Mouse (Mus musculus): ENCODE measurements around the gene Sec11a. TPM values are rescaled to one million over a fixed set of nuclear protein-coding genes. Genes with fewer than 3 reads are reported as not detected.
"Not testable (repeated sequence)": the region's sequence is repeated elsewhere in the genome, so short reads cannot be mapped to it uniquely, and the experiment has no call there.

Gene Sec11a
- 10 to 100 TPM; 71.6 to 77.3 TPM for total RNA-seq (2021)
- long read RNA-seq, experiment 1, transcript Sec11a-201 (6 exons, 1,345 nt), result major isoform, 57 of 59 reads
- long read RNA-seq, experiment 1, partial matches to known transcripts, result 0 of 59 reads
- long read RNA-seq, experiment 1, other reads (novel, unspliced or antisense), result 1 of 59 reads
- long read RNA-seq, experiment 2, transcript Sec11a-201 (6 exons, 1,345 nt), result major isoform, 46 of 52 reads
- long read RNA-seq, experiment 2, partial matches to known transcripts, result 0 of 52 reads
- long read RNA-seq, experiment 2, other reads (novel, unspliced or antisense), result 5 of 52 reads

DNA sequence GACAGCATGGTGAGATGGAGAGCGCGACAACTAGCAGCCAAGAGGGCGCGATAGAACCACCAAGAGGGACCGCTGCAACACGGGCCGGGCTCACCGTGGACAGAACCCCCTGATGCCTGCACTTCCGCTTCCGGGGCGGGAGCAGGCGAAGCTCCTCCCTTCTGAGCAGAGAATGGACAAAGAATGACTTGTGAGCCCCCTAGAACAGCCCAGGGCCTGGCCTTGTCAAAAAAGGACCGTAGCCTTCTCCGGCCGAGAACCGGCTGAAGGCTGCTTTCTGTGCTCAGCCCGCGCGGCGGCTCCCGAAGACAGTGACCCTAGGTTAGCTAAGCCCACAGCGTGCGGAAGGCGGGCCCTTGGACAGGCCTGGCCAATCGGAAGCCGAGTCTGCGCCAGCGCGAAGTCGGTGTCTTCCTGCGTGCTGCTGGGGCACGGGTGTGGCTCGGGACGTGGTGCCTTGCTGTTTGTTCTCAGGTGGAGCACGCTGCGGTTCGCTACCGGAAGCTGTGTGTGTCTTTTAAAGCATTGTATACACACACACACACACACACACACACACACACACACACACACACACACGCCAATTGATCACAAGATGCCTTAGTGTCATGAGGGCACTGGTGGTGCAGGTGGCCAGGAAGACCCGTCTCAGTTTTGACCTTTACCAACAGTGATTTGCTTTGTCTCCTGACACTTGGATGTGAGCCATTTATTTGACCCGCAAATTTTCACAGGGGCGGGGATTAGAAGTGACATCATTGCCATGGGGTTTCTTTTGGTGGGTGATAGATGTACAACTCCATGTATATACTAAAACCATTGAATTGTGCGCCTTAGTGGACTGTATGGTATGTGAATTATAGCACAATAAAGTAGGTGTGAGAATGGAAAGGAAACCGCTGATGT is at the start of gene Sec11a:
Gene Sec11a (minus strand): TSS at position 336 of the 906 bp plus-strand sequence.
- peak; percentile 80 to 93 for DNase-seq (ENCODE audit: low spot score in 2 of 2)

GRCm38 (mm10) chr7:80995266-80996146 is 47.9 kb upstream of the Sec11a start:
- no peak for DNase-seq (ENCODE audit: low spot score in 2 of 2)

DNA sequence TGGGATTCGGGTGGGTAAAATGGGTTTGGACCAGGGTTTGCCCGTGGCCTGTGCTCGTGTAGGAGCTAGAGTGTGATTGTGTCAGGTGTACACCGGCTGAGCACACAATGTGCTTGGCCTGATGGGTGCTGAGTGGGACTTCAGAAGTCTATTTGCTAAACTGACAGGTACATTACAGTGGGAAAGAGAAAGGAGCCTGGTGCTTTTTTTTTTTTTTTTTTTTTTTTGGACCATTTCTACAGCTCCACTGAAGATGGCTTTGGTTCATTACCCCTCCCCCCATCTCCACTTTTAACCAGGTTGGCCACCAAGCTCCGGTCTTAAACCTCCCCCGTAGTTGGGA is 47.1 kb upstream of the Sec11a start:
- no peak for DNase-seq (ENCODE audit: low spot score in 2 of 2)

DNA sequence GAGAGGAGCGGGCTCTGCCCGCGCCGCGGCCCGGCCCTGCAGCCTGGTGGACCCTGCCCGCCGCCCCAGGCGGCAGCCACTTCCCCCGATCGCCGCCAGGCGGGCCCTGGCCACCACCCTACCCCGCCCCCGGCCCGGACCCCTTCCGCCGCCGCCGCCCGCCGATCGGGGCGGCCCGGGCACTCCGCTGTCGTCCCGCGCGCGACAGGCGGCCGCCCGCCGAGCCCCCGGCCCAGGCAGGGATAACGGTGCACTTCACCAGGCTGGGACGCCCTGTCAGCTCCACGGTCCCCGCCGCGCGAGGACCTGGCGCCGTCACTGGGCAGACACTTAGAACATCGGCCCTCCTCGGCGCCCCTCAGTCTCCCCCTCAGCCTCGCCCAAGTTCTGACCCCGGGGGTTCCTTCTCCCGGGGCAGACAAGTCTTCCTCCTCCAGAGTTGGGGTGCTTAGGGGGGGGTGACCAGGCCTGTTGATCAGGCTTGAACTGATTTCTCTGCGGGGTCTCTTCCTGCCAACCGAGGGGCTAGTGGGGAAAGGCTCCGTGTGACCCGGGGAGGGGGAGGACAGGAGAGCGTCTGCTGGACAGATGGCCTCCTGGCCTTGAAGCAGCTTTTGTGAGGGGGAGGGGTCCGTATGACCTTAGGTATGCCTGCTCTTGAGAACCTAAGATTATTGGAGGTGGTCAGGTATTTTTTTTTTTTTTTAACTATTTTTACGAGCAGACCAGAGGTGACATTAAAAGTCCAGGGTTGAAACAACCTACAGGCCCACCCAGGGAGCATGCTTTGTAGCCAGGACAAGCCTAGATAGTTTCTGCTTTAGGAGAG is 46.5 kb upstream of the Sec11a start:
- peak; percentile 53 to 72 for DNase-seq (ENCODE audit: low spot score in 2 of 2)

DNA sequence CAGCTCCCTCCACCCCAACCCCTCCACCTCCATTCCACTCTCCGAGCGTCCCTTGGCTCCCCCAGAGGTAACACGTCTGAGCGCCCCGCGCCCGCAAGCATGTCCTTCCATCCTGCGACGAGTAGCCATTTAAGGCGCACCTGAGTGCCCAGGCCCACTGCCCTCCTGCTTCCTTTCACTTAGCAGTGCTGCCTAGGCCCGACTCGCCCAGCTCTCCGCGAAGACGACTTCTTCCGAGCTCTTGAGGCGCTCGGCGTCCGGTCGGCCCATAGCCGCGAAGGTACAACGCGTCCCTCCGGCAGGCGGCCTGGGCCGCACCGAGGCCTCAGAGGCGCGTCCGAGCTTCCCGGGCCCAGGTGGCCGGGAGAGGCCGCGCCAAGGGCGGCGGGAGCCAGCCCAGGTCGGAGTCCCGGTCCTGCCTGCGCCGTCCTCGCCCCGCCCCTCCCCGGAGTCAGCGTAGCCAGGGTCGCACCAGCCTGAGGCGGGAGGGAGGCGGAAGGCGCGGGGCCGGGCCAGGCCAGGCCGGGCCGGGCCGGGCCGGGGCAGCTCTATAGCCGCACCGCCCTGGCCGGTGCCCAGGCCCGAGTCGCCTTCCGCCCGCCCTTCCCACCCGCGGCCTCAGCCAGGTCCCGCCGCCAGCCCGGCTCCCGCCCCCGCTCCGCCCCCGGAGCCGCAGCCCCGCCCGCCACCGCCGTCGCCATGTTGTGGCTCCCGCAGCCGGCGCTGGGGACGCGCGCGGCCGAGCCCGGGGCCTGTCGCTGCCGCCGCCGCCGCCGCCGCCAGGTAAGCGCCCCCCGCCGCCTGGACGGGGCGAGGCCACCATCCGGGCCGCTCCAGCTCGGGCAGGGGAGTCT is 45.6 kb upstream of the Sec11a start, which contains the start of gene Zfp592:
Gene Zfp592 (plus strand): TSS at position 702 of the 854 bp plus-strand sequence.
- DNase-seq (ENCODE audit: low spot score in 2 of 2), result peak; percentile 86 to 90

DNA sequence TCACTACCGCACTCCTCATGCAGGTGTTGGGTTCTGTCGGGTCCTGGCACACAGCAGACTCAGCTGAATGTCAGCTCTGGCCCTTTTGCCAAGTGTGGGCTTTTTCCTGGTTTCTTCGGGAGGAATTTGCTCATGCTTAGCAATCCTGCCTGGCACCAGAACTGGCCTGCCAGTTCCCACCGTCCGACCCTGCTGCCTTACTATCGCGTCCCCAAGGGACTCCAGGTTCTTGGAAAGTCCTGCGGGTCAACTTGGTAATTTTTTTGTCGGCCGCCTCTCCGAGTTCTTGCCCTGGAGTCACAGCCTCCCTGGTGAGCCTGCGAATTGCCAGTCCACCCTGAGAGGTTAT is 45.0 kb upstream of the Sec11a start:
- DNase-seq (ENCODE audit: low spot score in 2 of 2), result peak; percentile 19 to 36

- DNase-seq (ENCODE audit: low spot score in 2 of 2), result no peak
These were observed 44.5 kb upstream of the Sec11a start for GRCm38 (mm10) chr7:80992063-80992462.

- DNase-seq (ENCODE audit: low spot score in 2 of 2), result no peak
These were observed 44.0 kb upstream of the Sec11a start for GRCm38 (mm10) chr7:80991589-80991988.

GRCm38 (mm10) chr7:80990276-80990675 is 42.7 kb upstream of the Sec11a start:
- DNase-seq (ENCODE audit: low spot score in 2 of 2), result no peak

DNA sequence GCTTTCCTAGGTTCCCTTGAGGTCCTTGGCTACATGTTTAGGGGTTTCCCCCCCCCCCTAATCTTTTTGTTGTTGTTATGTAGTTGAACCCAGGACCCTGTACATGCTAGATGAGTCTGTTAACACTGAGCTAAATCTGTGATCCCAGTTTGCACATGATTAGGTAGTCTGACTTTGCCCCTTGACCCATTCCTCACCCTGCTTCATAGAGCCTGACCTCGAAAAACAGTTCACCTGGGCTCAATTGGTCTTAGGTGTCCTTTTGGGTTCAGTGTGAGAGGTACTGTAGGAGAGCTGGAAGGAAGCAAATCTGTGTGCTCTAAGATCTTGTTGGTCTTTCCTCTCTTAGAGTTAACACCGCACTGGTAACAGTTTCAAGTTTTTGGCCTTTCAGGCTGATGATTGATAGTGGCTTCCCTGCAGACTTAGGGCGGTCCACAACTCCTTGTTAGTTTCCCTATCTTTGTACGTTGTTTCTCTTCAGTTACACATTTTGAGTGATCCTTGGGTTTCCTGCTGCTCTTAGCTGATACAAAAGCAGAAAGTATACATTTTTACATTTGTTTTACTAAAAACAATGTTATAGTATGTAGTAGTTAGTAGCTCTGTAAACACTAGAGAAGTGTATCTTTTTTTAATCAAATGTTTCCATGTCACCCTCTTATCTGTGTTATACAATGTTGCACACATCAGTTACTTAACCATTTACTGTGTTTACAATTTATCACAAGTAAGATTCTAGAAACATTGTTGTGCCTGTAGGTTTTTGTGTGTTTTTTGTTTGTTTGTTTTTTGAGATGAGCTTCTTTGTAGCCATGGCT is 40.4 kb upstream of the Sec11a start:
- DNase-seq (ENCODE audit: low spot score in 2 of 2), result no peak

GRCm38 (mm10) chr7:80986458-80987187 is 39.0 kb upstream of the Sec11a start:
- no peak for DNase-seq (ENCODE audit: low spot score in 2 of 2)

GRCm38 (mm10) chr7:80980566-80980965 is 33.0 kb upstream of the Sec11a start:
- DNase-seq (ENCODE audit: low spot score in 2 of 2), result no peak

DNA sequence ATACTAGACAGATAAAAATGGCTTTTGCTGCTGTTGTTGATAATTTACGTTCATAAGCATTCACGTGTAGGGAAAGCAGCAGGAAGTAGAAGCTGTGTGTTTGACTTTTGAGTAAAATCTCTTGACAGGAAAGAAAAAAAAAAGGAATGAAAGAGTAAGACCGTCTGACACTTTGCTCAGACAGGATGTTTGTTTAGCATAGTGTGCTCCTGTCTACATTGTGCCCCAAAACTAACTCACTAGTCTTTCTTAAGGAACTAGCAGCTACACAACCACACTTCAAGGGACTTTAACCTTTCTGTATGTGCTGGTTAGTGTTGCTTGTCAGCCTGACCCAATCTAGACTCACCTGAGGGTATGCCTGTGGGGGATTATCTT is 26.0 kb upstream of the Sec11a start:
- not testable (repeated sequence) for DNase-seq (ENCODE audit: low spot score in 2 of 2)

GRCm38 (mm10) chr7:80972920-80973637 is 25.5 kb upstream of the Sec11a start:
- not testable (repeated sequence) for DNase-seq (ENCODE audit: low spot score in 2 of 2)

DNA sequence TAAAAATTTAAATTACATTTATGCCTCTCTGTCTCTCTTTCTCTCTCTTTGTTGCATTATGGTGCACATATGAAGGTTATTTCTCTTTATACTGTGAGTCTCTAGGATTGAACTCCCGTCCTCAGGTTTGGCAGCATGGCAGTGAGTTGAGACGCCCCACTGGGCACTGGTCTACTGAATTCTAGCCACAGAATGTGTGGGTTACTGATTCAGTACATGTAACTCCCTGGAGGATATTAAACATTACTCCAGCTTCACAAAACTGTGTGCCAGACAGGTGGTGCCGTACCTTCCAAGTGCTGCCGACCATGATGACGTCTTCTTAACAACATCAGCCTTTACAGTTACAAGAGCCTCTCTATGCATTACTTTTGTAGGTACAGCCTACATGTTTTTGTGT is 24.5 kb upstream of the Sec11a start:
- no peak for DNase-seq (ENCODE audit: low spot score in 2 of 2)

DNA sequence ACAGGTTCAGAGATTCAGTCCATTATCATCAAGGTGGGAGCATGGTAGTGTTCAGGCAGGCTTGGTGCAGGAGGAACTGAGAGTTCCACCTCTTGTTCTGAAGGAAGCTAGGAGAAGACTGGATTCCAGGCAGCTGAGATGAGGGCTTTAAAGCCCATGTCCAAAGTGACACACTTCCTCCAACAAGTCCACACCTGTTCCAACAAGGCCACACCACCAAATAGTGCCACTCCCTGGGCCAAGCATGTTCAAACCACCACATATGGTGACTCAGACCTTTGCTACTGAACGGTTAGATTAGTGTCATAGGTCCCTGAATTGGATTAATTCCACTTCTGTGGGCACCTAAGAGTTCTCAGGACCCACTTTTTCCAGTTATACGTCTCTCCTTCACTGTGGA is 23.8 kb upstream of the Sec11a start:
- DNase-seq (ENCODE audit: low spot score in 2 of 2), result no peak

- DNase-seq (ENCODE audit: low spot score in 2 of 2), result no peak
These were observed 23.3 kb upstream of the Sec11a start for GRCm38 (mm10) chr7:80970913-80971312.
